Mouse (Mus musculus) left cerebral cortex, adult 2 months (tissue): Measurements from ENCODE around the gene Ltc4s. TPM values are rescaled to one million over a fixed set of nuclear protein-coding genes. Genes with fewer than 3 reads are reported as not detected.

ENCODE experiments used
- DNase-seq, 2 experiments: peaks; one replicate each; pipeline ENCODE4 v3.0.0; 2021 to 2022; ENCODE audit warnings: low spot score in 2 of 2, mixed read lengths in 1 of 2; ENCODE audit errors: extremely low spot score in 1 of 2
- H3K27ac ChIP-seq: fragments of 200-600 bp; 2 replicates; pipeline ENCODE4 v1.8.1; 2022
- H3K4me3 ChIP-seq: fragments of 200-600 bp; 2 replicates; pipeline ENCODE4 v1.8.1; 2022
- CTCF ChIP-seq: fragments of 200-600 bp; IDR thresholded peaks from 2 replicates; pipeline ENCODE4 v1.8.1; 2022; ENCODE audit warnings: antibody characterized with exemption, mild to moderate bottlenecking, moderate library complexity
- intact Hi-C: fragments of 180-260 bp; cut with DNase I; formaldehyde crosslinking; loops from one replicate; pipeline ENCODE4 v1.15.1; 2025
- microRNA-seq, 2 experiments: library from miRNA; unstranded; fragments of <30 nt; microRNA quantifications; one replicate each; pipeline ENCODE4 v1.2.0; 2021
- total RNA-seq, 2 experiments: library from RNA; stranded (reverse); gene quantifications; 2 replicates each; pipeline ENCODE4 v1.2.3; 2021

The Ltc4s gene
- total RNA-seq, 2 experiments from 2014 or later: 5.9 to 8.7 TPM

GRCm38 (mm10) chr11:50188682-50189081, 49.7 kb downstream of the Ltc4s start:
- no peak for TF ChIP-seq CTCF

More at GRCm38 (mm10) chr11:50188682-50189081, 49.7 kb downstream of the Ltc4s start:
- DNase-seq: no peak
- H3K27ac ChIP-seq: no peak overlapping the region
- no peak overlapping the region for H3K4me3 ChIP-seq
- intact Hi-C loops: no loop called here

Small RNA genes within 50 kb of the gene (microRNA-seq; reads per million reads assigned to microRNA genes)
- gene Mir6919: 1.2 to 2.2 reads per million in 2 experiments

Other genes with a start within 250 kb of the Ltc4s start
- 10 to 100 TPM; 91.9 to 95.4 TPM for gene Rnf130, start 213.3 kb downstream of the Ltc4s start, total RNA-seq
- gene Tbc1d9b, start 107.2 kb downstream of the Ltc4s start, total RNA-seq: 100 to 1,000 TPM; 118 to 124 TPM
- gene Mrnip, start 64.2 kb downstream of the Ltc4s start, total RNA-seq: 10 to 100 TPM; 13.3 to 14.2 TPM
- 100 to 1,000 TPM; 474 to 490 TPM for gene Sqstm1, start 27.8 kb downstream of the Ltc4s start, total RNA-seq
- 10 to 100 TPM; 63.1 to 67.0 TPM for gene Mgat4b, start 27.7 kb downstream of the Ltc4s start, total RNA-seq
- gene Maml1, start 53.7 kb upstream of the Ltc4s start, total RNA-seq: 10 to 100 TPM; 11.1 to 11.5 TPM
- gene Canx, start 87.1 kb upstream of the Ltc4s start, total RNA-seq: 100 to 1,000 TPM; 387 to 418 TPM
- gene Cby3, start 115.8 kb upstream of the Ltc4s start, total RNA-seq: not detected
- 100 to 1,000 TPM; 272 to 274 TPM for gene Hnrnph1, start 138.4 kb upstream of the Ltc4s start, total RNA-seq
- 10 to 100 TPM; 26.2 to 27.0 TPM for gene Rufy1, start 192.5 kb upstream of the Ltc4s start, total RNA-seq